Mouse (Mus musculus) retina, adult 2 months (tissue): ENCODE measurements around the gene Chrna9.

ENCODE experiments used
- DNase-seq: peaks from one replicate; pipeline ENCODE4 v3.0.0-alpha.2; 2012; ENCODE audit warnings: low read depth, low spot score

Gene Chrna9

GRCm38 (mm10) chr5:65919326-65919725, 15.4 kb upstream of the Chrna9 start:
- DNase-seq = no peak

- DNase-seq = no peak
Measured at GRCm38 (mm10) chr5:65919904-65920303, 14.8 kb upstream of the Chrna9 start.

GRCm38 (mm10) chr5:65920701-65921426, 13.9 kb upstream of the Chrna9 start:
- no peak for DNase-seq

GRCm38 (mm10) chr5:65921477-65922138, 13.1 kb upstream of the Chrna9 start:
- DNase-seq = no peak

- no peak for DNase-seq
Measured at GRCm38 (mm10) chr5:65926666-65927065, 8.1 kb upstream of the Chrna9 start.

DNA sequence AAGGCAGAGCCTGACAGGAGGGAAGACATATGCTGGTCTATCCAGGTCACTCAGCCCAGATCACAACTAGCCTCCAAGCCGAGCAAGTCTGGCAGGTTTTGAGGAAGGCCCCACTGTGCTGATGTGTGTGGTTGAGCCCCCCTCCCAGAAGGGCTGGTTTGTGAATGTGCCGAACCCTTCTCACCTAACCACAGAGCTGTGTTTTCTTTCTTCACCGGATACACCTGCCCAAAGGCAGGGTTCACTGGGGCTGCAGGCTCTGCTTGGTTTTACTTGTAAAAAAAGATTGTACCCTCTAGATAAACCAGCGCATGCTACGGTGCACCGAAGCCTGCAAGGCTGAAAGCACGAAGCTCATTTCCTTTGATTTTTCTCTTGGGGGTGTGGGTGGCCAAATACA, 5.6 kb upstream of the Chrna9 start:
- no peak for DNase-seq

DNA sequence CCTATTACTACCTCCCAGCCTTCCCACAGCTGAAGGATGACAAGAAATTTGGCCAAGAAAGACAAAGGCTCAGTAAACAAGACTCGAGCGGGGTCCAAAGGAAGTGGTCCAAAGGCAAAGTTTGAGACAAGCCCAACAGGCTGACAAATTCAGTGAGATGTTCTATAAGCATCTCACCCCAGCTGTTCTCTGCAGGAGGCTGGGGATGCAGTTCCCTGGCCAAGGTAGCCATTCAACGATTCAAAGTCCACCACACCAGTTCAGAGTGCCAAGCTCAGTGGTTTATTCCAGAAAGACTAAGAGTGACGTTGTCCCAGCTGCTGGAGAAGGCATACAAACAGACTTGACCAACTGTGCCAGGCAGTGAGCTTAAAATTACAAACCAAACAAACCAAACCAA, 4.5 kb upstream of the Chrna9 start:
- no peak for DNase-seq

DNA sequence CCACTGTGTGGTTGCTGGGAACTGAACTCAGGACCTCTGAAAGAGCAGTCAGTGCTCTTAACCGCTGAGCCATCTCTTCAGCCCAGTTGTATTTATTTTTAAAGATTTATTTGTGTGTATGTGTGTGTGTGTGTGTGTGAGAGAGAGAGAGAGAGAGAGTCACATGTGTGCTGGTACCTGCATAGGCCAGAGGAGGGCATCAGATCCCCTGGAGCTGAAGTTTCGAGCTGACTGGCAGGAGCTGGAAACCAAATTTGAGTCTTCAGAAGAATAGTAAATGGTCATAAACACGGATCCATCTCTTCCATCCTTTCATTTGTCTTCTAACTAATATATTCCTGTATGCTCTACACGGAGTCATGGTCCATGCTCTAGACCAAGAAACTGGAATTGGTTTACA, 1.5 kb upstream of the Chrna9 start:
- DNase-seq = no peak

DNA sequence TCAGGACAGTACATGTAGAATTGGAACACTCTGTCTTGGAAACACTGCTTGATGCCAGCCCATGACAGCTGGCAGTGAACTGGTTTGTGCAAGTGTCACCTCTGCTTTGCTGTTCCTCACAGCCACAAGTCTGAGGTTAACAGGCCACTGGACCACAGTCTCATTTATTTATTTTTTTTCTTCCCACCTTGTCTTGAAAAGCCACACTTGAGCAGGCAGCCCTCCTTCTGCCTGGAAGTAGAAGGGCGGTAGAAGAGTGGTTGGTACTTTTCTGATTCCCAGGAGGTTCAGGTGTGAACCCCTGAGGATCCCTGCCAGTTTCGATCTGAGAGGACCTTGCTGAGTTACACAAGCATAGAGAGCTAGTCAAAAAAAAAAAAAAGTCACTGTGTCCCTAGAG, 957 bp upstream of the Chrna9 start:
- DNase-seq = no peak

GRCm38 (mm10) chr5:65937011-65937726, 2.4 kb downstream of the Chrna9 start:
- no peak for DNase-seq

- DNase-seq = peak; percentile 52
Measured at GRCm38 (mm10) chr5:65937998-65938715, 3.4 kb downstream of the Chrna9 start.

GRCm38 (mm10) chr5:65941145-65941544, 6.4 kb downstream of the Chrna9 start:
- no peak for DNase-seq

- DNase-seq = no peak
Measured at GRCm38 (mm10) chr5:65949822-65950221, 15.1 kb downstream of the Chrna9 start.

- no peak for DNase-seq
Measured at GRCm38 (mm10) chr5:65950236-65950635, 15.5 kb downstream of the Chrna9 start.

DNA sequence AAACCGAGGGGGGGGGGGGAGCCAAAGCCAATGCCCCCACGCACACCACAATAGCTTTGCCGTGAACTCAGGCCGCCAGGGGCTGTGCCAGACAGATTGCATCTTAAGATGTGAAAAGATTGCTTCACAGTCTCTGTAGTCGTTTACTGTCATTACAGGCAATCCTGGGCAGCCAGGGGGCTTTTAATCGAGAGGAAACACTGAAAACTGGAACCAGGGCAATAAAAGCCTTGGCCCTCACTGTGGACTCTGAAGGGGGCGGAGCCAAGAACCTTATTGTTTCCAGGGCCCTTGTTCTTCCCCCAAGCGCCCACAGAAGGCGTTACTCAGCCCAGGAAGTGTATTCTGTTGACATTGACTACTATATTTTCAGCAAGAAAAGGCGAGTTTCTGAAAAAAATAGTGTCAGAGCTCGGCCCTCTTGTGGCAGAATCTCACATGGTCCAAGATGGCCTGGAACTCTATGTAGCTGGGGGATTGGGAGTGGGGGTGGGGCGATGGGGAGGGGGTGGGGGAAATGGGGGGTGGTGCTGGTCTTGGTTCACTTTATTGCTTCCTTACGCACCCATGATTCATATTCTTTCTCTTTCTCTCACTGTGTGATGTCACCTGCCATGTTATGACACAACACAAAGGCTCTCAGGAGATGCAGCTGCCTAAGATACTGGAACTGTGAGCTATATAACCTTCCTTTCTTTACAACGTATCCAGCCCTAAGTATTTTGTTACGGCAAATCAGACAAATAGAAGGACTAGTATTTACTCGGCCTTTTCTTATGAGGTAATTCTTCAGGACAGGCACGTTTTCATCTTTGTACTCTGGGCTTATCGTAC, 16.2 kb downstream of the Chrna9 start:
- no peak for DNase-seq

GRCm38 (mm10) chr5:65951513-65951909, 16.8 kb downstream of the Chrna9 start:
- no peak for DNase-seq

GRCm38 (mm10) chr5:65954130-65955080, 19.7 kb downstream of the Chrna9 start:
- DNase-seq = no peak

GRCm38 (mm10) chr5:65955343-65956143, 20.8 kb downstream of the Chrna9 start:
- DNase-seq = peak; percentile 39
